Mouse (Mus musculus) mesoderm, embryonic 11.5 days (tissue): ENCODE measurements around the gene Ptcd1.
"Not testable (repeated sequence)": the region's sequence is repeated elsewhere in the genome, so short reads cannot be mapped to it uniquely, and the experiment has no call there.

Experiments
- DNase-seq: peaks from one replicate; pipeline ENCODE4 v3.0.0-alpha.2; 2012; ENCODE audit warnings: low read depth, low spot score

Ptcd1 gene

DNA sequence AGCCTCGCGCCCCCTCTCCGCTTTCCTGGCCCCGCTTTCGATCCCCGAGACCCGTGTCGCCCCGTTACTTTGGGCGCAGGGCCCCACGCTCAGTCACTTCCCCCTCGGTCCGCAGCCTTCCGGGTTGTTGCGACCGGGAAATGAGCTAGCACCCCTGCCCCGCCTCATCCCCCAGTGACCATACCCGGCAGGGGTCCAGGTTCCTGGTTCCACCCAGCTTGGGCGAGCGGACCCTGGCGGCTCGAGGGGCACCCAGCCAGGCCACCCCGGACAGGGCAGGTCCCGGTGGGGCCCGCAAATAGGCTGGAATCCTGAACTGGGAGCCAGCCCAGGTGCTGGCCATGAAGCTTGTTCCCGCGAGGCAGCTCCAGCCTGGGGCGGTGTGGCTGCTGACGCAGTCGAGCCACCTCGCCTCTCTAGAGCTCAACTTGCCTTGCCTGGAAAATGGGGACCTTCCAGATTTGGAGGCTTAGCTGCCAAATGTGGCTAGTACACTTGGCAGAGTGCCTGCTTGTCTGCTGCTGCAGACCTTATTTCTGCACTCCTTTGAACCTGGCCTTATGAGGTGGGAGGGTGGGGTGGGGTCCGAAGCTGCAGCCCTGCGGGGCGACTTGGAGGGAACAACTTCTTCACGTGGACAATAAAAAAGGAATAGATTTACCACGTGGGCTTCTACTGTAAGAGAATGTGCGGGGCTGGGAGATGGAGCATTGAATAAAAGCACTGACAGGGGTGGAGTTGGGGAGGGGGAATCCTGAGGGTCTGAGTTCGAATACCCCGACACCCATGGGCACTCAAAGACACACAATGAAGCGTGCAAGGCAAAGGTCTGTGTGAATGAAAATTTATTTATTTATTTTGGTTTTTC is 52.1 kb downstream of the Ptcd1 start:
- DNase-seq: no peak

- DNase-seq: peak; percentile 54
These were observed 52.8 kb downstream of the Ptcd1 start, which contains the start of gene Arpc1b for GRCm38 (mm10) chr5:145114071-145114605. Arpc1b (plus strand) TSS chr5:145114215.

- DNase-seq: no peak
These were observed 53.5 kb downstream of the Ptcd1 start for GRCm38 (mm10) chr5:145113416-145113815.

GRCm38 (mm10) chr5:145112566-145112965 is 54.3 kb downstream of the Ptcd1 start:
- no peak for DNase-seq

DNA sequence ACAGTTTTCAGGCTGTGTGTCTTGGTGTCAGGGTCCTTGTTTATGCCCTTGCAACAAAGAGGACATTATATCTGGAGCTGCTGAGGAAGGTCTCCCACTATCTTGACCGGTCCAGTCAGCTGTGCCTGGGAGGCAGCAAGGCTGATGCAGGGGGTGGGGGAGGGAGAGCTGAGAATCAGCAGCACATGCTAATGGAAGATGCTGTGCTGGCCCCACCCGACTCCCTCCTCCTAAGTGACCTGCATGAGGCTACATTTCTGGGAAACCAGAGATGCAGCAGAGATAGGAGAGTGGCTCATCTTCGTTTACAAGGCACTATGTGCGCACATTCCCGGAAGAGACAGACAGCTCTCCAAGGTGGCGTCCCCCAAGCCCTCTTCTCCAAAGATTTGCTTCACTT is 56.5 kb downstream of the Ptcd1 start:
- DNase-seq: no peak

DNA sequence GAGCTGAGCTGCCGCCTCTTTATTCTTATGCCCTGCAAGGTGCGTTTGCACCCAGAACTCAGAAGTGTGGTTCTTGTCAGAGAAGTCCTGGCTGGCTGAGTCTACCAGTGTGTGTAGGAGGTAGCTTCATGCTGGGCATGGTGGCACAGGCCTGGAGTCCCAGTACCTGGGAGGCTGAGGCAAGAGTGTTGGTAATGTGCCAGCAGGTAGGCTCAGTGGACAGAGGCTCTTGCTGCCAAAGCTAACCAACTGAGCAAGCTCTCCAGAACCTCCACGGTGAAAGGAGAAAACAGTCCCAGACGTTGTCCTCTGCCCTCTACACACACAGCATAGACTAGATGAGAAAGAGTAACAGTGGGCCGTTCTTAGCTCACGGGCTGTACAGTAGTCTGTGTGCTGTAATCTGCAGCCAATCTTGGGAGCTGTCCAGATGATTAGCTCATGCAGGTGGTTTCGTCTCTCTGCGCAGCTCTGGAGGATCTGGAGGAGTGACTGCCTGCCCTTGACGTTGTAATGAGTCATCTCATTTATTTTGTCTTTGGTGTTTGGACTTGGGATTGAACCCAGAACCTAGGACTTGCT is 61.1 kb downstream of the Ptcd1 start:
- DNase-seq: no peak

DNA sequence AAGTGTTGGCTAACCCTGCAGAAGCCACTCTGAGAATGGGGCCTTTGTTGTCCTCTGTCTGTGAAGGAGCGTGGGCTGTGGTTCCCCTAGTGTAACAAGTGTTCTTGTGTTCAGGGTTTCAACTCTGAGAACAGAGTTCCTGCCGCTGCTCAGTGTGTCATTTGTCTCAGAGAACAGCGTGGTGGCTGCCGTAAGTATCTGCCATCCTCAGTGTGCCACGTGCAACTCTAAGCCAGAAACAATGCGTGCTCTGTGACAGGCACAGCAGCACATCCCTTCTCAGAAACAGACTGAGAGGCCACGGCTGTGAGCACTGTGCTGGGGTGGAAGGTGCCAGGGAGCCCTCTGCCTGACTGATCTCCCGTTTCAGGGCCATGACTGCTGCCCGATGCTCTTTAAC is 62.6 kb downstream of the Ptcd1 start:
- peak; percentile 43 for DNase-seq

- DNase-seq: no peak
These were observed 64.2 kb downstream of the Ptcd1 start for GRCm38 (mm10) chr5:145102706-145103105.

- not testable (repeated sequence) for DNase-seq
These were observed 65.5 kb downstream of the Ptcd1 start for GRCm38 (mm10) chr5:145101451-145101850.

- DNase-seq: no peak
These were observed 65.9 kb downstream of the Ptcd1 start for GRCm38 (mm10) chr5:145100960-145101359.

DNA sequence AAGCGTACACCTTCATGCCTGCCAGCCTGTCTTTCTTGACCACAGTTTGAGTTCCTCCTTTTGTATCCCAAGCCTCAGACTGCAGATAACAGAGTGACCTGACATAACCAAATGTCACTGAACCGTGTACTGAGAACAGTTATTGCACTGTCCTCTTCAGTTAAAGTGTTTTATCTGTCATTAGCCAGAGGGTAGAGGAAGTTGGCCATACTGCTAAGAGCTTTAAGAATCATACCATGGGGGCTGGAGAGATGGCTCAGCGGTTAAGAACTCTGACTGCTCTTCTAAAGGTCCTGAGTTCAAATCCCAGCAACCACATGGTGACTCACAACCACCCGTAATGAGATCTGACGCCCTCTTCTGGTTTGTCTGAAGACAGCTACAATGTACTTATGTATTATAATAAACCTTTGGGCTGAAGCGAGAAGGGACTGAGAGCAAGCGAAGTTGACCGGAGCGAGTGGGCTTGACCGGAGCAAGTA is 68.5 kb downstream of the Ptcd1 start:
- no peak for DNase-seq
